Mouse (Mus musculus) cerebral cortex, adult 2 months (tissue): ENCODE results near the gene Plekha7.

ENCODE experiments used
- WGBS: fragments of 180-500 bp; shearing (Covaris S2); methylation state at CpG from one replicate; pipeline ENCODE4 v1.1.7; 2018; 5-methylcytosine and 5-hydroxymethylcytosine counted together

The Plekha7 gene

GRCm38 (mm10) chr7:116187521-116187920 lies 120.7 kb downstream of the Plekha7 start:
- WGBS: 69% methylated on average over 3 of the region's 3 CpGs

DNA sequence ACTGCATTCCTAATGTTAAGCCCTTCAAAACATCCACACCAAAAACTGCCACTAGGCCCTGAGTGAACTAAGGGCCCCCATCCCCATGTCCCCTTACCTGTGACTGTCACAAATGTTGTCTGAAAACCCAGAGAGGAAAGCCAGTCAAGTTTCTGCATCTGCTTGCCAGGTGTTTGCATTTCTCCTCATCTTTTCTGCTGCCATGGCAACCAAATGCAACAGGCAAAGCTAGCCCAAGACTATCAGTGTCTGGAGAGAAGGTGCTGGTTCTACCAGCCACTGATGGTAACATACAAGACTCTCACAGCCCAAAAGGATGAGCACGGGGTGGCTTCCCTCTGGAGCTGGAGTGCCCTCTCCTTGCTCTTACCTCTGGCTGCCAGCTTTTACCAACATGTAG lies 121.3 kb downstream of the Plekha7 start:
- WGBS: 65% methylated on average over 1 of the region's 1 CpGs

DNA sequence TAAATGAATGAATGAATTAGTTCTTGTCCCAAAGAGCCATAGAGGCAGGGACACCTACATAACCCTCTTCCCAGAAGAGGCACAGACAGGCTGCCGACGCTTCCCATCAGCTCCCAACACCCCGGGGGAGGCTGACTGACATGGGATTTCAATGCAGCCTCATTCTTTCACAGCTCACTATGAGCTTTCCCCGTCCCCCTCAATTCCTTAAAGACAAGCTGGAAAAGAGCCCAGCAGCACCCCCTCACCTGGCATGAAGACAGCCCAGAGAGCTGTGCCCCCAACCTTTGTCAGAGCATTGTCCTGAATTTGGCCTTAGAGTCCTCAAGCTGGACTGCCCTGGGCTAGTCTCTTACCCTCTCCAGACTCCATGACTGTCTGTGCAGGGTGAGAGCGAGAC lies 122.0 kb downstream of the Plekha7 start:
- WGBS: 33% methylated on average over 5 of the region's 5 CpGs

- 65% methylated on average over 11 of the region's 11 CpGs for WGBS
Measured at GRCm38 (mm10) chr7:116184358-116185057, 123.7 kb downstream of the Plekha7 start.

DNA sequence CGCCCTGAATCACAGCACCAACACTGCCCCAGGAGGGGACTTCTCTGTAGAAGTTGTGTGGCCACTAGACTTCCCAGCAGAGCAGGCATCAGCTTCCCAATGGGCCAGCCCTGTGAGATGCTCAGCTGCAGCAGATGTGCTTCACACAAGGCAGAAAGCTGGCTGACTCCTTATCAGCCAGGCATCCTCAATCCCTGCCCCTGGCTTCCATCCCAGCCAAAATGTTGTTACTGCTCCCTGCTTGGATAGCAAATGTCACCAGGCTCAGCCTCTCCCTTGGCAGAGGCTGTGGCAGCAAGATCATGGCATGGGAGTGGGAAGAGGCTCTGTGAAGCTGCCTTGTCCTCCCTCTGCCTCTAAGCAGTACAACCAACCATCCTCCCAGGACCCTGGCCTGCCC lies 125.7 kb downstream of the Plekha7 start:
- 97% methylated on average over 1 of the region's 1 CpGs for WGBS

DNA sequence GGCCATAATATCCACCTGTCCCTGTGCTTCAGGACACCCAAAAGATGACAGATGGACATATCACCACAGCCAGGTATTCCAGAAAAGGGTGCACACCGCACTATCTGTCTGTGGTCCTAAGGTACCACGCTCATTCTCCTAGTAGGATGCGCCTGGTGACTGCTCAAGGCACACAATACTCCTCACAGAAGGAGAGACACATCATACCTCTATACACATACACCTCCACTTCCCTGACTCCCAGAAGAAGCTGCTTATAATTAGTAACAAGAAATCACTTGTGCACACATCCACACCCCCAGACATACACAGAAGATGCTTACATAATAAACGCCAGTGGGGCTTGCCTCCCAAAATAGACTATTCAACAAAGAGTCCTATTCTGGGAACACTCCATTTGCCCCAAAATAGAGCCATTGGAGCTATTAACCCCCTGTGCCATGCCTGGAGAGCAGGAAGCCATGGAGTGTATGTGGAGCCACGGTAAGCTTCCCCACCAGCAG lies 126.7 kb downstream of the Plekha7 start:
- 47% methylated on average over 5 of the region's 5 CpGs for WGBS

DNA sequence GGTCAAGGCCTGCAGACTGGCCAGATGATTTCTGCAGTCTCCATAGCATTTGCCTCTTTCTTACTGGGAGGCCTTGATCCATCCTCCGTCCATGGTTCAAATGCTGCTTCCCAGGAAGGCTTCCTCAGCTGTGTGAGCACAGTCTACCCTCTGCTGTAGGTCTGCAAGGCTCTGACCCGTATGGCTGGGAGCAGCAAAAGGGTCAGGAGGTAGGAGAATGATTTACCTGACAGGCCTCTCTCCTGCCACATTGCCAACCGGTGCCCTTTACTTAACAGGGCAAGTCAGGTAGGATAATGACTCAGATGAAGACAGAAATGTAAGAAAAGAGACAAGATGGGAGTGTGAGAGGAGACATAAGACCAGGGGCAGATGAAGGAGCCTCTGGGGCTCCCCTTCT lies 129.3 kb downstream of the Plekha7 start:
- WGBS: 95% methylated on average over 3 of the region's 3 CpGs

DNA sequence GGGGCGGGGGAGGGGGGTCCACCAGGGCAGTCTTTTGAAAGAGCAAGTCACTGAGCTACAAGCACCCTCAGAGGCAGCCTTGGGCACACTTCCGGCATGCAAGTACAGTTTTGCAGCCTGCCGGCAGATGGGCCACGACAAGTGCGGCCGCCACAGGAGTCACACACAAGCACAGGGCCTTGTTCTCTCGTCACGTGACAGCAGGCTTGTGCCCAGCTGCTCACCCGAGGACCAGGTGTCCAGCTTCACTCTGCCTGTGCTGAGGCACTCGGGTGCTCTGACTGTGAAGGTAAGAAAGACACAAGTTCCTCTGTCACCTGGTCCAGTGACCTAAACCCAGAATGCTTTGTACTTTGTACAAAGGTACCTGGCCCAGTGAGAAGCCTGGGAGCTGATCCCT lies 135.4 kb downstream of the Plekha7 start:
- 77% methylated on average over 10 of the region's 10 CpGs for WGBS

- 82% methylated on average over 4 of the region's 4 CpGs for WGBS
Measured at GRCm38 (mm10) chr7:116169426-116169825, 138.8 kb downstream of the Plekha7 start.

DNA sequence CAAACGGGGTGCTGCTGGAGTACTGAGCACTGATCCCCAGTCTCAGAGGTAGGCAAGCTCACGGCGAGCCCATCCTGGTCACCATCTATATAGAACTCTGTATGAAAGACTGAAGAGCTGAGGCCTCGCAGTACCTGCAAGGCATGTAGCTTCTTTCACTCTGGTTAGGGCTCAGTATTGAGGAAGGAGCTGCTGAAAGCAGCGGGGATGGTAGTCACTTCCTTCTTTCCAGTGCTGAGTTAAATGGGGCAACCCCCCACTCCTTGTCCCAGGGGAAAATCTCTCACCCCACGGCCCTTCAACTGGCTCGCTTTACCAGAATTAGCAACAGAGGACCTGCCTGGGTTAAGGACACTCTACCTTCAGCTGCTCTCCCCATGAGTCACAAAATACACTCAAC lies 140.0 kb downstream of the Plekha7 start:
- 93% methylated on average over 7 of the region's 7 CpGs for WGBS

- WGBS: 88% methylated on average over 12 of the region's 12 CpGs
Measured at GRCm38 (mm10) chr7:116164232-116164631, 143.9 kb downstream of the Plekha7 start.

- 18% methylated on average over 5 of the region's 5 CpGs for WGBS
Measured at GRCm38 (mm10) chr7:116161544-116161943, 146.6 kb downstream of the Plekha7 start.

DNA sequence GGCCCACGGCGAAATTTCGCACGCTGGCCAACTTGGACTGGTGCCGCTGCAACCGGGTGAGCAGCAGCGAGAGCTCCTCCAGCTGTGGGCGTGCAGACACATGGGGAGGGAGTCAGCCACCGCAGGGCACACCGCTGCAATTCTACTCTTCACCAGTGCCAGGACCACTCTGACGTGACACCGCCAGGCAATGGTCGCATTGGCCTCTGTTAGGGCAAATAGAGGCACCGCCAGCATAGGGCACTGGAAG lies 151.4 kb downstream of the Plekha7 start:
- WGBS: 77% methylated on average over 14 of the region's 14 CpGs

DNA sequence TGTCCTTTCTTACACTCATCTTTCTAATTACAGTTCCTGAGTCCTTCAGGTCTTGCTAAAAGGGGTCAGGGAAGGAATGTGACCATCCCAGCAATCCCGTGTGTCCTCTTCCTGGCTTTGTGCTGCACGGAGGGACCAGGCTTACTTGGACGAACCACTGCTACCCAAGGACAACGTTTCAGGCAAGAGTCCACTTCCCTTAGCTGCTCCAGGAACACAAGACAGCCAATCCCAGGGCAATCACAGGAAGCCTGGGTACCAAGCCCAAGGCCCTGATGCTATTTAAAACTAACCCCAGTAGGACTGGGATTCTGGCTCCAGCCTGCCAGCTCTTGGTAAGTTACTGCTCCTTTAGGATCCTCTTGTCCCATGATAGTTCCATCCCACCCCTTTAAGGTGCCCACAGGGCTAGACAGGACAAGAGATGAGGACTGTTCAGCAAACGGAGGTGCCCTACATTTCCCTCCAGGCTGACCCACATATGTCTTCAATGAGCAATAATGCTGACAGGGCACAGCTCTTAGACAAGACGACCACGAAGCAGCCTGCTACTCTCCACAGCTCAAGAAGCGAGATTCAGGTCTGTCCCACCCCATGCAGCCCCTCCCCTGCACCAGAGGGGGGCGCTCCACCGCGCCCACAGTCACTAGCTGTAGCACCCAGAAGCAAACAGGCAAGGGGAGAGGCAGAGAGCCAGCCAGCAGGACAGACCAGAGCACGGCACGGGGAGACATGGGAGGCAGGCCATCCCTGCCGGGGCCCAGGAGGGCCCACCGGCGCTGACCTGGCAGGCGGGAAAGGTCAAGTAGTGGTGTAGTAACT lies 151.9 kb downstream of the Plekha7 start:
- 69% methylated on average over 17 of the region's 17 CpGs for WGBS

GRCm38 (mm10) chr7:116153781-116154368 lies 154.3 kb downstream of the Plekha7 start:
- WGBS: 69% methylated on average over 2 of the region's 2 CpGs

- WGBS: 78% methylated on average over 4 of the region's 4 CpGs
Measured at GRCm38 (mm10) chr7:116149568-116149967, 158.6 kb downstream of the Plekha7 start.

DNA sequence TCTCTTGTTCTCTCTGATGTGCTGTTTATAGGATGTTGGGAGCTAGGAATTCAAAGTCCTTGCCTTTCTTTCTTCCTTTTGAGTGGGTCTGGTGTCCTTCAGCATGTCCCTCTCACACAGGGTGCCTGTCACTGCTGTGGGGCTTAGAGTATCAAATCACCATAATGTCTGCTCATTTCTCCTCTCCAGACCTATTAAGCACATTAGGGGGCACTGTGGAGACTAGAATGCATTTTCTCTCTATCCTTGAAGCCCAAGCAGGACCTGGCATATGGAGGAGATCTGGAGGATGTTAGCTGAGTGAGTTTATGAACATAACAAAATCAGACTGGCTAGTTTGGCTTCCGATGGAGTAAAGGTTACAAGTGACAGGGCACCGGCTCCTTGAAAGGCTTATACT lies 161.1 kb downstream of the Plekha7 start:
- 85% methylated on average over 2 of the region's 2 CpGs for WGBS

DNA sequence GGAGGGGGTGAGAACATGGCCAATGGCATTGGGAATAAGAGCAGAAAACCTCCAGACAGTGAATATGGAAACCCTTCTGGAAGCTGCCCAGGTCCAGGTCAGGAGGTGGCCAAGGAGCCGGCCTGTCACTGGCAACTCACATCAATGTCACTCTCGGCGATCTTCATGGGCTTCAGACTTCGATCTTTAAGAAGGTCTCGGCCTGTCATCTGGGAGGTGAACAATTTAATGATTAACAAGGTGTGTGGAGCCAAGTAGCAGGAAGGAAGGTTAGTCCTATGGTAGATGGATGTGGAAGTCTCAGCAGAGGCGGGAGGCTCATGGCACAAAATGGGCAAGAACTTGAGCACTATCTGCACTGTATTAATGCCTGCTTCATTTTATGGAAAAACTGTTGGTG lies 163.1 kb downstream of the Plekha7 start:
- WGBS: 96% methylated on average over 6 of the region's 6 CpGs

GRCm38 (mm10) chr7:116137671-116138070 lies 170.5 kb downstream of the Plekha7 start:
- WGBS: 80% methylated on average over 3 of the region's 3 CpGs

DNA sequence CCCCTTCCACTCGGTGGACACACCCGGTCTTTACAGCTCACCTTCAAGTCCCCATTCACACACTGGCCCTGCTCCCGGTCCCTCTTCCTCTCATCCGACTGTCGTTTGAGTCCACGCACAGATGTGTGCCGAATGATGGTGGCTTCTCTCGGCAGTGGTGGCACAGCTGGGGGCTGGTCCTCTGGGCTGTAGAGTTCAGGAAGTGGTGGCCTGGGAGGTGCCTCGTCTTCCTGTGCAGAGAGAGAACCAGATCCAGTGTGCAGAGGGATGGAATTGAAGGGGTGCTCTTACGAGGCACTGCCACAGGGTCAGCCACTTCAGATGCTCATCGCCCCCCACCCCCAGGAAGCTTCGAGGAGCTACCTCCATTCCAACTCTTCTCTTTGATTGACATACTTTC lies 171.0 kb downstream of the Plekha7 start:
- 88% methylated on average over 12 of the region's 12 CpGs for WGBS

DNA sequence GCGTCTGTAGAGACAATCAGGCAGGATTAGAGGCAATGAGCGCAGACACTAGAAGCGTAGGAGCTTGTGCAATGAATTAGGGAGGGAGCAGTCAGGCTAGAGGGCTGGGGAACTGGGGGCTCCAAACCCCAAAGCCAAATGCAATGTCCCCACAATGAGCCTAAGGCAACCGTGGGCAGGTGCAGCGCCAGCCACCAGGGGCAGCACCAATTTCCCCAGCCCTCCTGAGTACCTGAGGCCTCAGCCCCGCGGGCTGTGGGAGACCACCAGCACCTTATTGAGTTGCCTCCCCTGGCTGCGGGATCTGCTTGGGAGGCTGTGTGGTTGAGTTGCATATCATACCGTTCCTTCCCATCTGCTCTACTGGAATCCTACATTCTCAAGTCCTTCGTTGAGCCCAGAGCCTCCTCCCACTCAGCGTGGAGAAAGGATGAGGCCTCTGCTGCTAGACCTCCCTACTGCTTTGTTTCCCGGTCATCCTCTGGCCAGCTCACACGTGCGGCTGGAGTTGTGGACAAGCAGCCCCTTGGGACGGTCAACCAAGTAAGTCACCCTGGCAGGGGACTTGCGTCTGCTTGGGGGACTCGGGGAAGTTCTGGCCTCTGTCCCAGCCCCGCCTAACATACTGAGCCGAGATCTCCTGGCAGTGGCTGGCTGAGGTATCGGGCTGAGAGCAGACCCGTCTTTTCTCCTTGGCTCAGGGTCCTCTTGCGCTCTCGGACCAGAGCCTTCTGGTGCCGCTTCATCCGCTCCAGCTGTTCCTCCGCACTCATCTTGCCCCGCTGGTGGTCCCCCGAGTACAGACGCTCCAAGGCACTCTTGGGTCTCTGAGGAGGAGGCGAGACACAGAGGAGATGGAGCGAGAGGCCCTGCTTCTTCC lies 173.5 kb downstream of the Plekha7 start:
- 52% methylated on average over 31 of the region's 31 CpGs for WGBS

DNA sequence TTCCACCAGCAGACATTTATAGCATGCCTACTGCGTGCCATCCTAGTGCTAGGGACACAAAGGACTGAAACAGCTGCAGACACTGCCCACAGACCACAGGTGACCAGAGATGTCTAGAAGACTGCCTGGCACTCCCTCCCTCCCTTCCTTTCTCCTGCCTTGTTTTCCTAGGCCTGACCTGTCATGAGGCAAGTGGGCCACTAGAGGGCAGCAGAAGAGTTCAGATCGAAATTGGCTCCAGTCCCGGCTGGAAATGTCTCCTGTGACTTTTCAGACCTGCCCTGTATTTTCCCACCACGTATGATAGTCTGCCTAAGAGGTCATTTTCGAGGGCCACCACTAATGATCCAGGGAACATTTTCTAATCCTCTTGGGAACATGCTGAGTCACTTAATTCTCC lies 176.1 kb downstream of the Plekha7 start:
- WGBS: 4% methylated on average over 5 of the region's 5 CpGs
